16 mouse cellular contexts compared by ENCODE assay signal in genomic region chr9:14316618-14317017, GRCm38 (mm10).
"Had no signal": no experiment of that assay in that cellular context is flagged by ENCODE, and none has a peak within 500 bp of the region (broad histone marks: within the 10 kb centered on the region; RNA-seq: fewer than 3 reads in every experiment).

No protein-coding gene starts in this region.

- H3K9ac ChIP-seq: liver, postnatal 0 days; lung, embryonic 15.5 days; midbrain, embryonic 13.5 days; midbrain, embryonic 15.5 days; neural tube, embryonic 12.5 days; stomach, embryonic 15.5 days had no signal

- H3K4me3 ChIP-seq: lung, embryonic 15.5 days; megakaryocyte, embryonic 14.5 days; midbrain, embryonic 13.5 days; midbrain, embryonic 15.5 days; neural tube, embryonic 12.5 days; stomach, embryonic 15.5 days had no signal

- H3K9me3 ChIP-seq: lung, embryonic 15.5 days; megakaryocyte, embryonic 14.5 days; midbrain, embryonic 13.5 days; midbrain, embryonic 15.5 days; neural tube, embryonic 12.5 days; stomach, embryonic 15.5 days had no signal

- H3K27ac ChIP-seq: lung, embryonic 15.5 days; macrophage; midbrain, embryonic 13.5 days; midbrain, embryonic 15.5 days; neural tube, embryonic 12.5 days; stomach, embryonic 15.5 days; stomach, postnatal 0 days had no signal

- H3K27me3 ChIP-seq: lung, embryonic 15.5 days; megakaryocyte, embryonic 14.5 days; midbrain, embryonic 13.5 days; midbrain, embryonic 15.5 days; neural tube, embryonic 12.5 days; stomach, embryonic 15.5 days had no signal

- DNase-seq: liver, postnatal 0 days; lung, adult 2 months; lung, postnatal 14 days; lung, postnatal 36 days; right cerebral cortex, postnatal 25 days; thymus, adult 2 months; thymus, postnatal 25 days; thymus, postnatal 4 days had no signal

- H3K4me1 ChIP-seq: lung, embryonic 15.5 days; megakaryocyte, embryonic 14.5 days; midbrain, embryonic 13.5 days; midbrain, embryonic 15.5 days; neural tube, embryonic 12.5 days; stomach, embryonic 15.5 days had no signal
